Mouse (Mus musculus) testis, postnatal 10 days (tissue): ENCODE measurements at regions not wholly inside any gene's neighbourhood (a gene's known extent, or its start where the extent isn't known, plus 50 kb on each side); places are given as distances from the start of the nearest gene placed in this dataset.

Experiments used
- DNase-seq: peaks from one replicate; pipeline ENCODE4 v3.0.0; 2021; ENCODE audit warnings: low spot score

DNA sequence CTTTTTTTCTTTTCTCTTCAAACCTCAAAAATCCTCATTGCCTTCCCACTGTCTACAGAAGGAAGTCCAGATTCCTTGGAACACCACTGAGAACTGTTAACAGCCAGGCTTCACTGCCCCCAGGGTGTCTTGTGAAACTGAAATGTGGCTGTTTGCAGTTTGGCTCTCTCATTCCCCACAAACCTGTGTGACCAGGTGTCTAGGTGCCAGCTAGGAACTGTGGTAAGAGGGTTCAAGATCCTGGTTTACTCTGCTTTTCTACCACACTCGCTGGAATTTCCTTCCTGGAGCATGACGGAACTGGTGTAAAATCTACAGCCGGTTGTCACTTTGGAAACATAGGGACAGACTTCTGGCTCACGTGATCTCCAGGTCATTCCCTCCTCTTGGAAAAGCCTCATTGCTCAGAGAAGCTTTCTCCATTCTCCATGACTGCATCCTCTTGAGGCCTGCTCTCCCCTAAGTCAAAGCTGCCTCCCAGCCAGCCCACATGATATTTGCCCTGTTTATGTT, 660.2 kb downstream of the Zfp706 start:
- DNase-seq: no peak

DNA sequence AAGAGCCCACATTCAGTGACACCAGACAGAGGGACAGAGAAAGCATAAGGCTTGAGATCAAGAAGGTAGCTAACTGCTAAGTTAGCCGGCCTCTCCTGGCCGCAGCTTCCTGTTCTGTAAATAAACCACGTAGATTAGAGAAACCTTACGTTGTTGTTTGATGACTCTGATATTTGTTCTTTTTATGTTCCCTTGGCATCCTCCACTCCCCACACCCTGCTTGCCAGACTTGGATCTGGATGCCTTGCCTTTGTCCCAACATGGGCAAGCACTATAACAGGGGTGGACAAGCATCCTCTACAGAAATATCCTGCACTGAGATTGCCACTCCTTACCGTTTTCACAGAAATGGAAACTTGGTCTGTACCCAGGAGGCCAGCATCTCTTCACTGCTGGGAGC, 661.4 kb downstream of the Zfp706 start:
- no peak for DNase-seq

DNA sequence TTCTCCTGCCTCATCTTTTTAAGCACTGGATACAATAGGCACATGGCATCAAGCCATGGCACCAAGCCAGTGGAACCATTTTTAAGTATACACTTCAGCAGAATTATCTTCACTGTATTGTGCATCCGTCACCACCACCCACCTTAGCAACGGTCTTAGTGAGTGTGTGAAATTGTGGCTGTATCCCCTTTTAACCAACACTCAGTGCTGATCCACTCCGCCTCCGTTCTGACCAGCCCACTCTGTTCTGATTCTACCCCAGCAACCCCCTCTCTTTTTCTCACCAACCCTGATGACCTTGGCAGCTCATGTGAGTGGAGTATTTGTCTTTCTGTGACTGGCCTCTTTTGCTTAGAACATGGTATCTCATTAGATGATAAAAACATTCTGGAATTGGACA, 662.2 kb downstream of the Zfp706 start:
- DNase-seq: peak; percentile 74

DNA sequence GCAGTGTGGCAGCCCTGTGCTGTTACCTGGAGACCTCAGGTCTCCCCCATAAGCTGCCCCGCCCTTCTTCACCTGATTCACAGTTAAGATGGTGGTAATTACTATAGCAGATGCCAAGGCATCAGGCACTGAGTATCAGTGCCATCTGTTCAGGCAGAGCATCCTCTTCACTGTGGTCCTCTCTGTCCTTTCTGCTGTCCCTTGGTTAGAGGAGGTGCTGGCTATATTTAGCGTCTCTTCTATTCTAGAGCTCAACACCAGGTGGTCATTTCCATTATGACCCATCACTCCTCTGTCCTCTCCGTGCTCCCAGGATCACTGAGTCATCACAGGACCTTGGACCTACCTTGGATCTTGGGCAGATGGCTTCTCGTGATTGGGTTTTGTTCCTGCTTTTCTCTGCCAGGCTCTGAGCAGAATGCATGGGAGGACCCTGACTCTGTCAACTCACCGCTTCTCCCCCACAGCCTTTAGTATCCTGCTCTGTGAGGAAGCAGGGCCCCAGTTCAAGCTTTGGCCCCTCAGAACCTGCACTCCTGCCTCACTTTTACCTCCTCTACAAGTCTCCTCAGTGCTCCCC, 667.5 kb downstream of the Zfp706 start:
- DNase-seq: no peak

DNA sequence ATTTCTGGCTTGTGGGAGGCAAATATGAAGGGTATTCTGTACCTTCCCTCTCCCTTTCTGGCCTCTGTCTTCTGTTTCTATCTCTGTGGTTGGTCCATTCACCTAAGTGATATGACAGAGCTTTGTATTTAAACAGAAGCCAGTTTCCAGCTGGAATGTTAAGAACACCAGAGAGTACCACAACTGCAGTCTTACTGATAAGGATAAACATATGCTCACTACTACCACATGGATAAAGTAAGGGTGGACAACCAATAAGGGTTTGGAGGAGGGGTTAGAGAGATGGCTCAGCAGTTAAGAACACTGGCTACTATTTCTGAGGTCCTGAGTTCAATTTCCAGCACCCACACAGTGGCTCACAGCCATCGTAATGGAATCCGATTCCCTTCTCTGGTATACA, 668.8 kb downstream of the Zfp706 start:
- DNase-seq: no peak

DNA sequence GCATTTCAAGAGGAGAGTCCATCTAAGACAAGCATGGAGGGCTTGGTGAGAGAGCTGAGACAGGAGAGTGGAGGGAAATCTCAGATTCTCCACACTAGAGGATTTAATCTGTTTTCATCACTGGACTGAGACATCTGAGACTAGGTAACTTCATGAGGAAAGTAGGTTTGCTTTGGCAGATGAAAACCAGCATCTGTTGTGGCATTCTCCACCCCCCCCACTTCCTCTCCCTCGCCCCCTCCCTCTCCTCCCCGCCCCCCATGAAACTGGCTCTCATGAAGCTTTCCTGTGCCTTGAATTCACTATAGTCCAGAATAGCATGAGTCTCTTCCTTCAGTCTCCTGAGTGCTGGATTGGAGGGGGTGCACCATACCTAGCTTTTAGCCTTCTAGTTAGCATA, 670.7 kb downstream of the Zfp706 start:
- no peak for DNase-seq

DNA sequence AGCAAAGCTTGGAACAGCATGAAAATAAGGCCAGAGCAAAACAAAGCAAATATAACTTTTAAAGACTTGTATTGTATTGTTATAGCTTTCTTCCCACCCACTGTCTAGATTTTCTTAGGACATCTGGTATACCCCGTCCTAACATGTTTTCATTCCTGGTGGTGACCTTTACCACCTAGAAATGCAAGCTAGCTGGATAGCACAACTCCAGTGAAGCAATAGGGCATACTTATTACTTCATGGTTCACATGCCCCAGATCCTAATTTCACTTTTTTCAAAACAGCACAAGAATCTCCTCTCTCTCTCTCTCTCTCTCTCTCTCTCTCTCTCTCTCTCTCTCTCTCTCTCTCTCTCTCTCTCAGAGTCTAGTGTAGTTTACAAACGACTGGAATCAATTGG, 672.5 kb downstream of the Zfp706 start:
- DNase-seq: no peak

DNA sequence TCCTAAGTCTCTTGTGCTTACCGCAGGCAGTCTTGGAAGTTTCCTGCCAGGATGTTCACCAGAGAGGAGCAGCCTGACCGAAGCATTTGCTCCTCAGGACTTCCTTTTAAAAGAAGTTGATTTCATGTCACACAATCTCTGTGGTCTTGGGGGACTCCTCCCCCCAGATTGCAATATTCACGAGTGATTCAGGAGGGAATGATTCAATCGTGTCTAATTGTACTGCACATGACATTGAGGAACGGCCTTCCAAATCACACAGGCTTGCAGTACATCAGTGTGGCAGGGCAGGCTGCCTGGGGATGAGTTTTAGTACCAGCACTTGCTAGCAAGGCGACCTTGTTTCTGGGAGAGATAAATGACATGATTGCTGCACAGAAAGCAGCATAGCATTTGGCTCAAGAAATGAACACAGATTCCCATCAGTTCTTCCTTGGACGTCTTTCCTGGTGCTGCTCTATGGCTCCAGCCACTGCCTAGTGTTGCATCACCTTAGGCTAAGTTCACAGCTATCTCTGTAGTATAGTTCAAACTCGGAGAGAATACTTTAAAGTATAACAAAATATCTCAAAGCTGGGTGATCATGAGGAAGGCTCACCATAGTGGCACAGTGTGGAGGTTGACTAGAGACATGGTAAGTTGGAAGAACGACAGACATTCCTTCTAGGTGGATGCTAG, 673.0 kb downstream of the Zfp706 start:
- no peak for DNase-seq

DNA sequence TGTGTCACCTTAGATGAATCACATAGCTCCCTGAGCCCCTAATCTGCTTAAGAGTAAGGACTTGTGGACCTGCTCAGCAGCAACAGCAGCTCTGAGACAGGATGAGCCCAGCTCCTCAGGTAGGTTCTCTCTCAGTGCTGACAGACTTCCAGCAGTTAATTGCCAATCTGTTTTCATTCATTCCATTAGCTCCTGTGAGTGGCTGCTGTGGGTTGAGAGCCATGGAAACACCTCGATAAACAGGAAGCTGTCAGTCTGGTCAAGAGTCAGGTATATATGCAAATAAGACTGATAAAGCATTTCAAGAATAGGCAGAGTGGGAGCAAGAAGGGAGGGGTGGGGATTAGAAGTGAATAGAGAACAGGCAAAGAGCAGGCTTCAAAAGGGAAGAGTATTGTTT, 673.7 kb downstream of the Zfp706 start:
- no peak for DNase-seq

DNA sequence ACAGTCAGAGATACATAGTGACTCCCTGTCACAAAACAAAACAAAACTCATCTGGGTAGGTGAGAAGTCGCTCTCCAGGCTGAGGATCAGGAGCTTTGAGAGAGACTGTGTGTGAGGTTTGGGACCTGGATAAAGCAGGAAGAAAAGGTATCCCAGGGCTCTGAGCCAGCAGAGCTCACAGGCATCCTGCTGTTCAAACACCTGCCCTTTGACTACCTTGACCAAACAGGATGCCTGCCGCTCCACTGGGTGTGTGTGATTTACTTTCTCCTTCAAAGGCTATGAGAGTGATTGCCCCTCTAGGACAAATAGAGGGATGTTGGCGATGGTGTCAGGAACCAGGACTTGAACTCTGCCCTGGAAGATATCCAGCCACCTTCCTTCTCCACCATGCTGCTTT, 674.3 kb downstream of the Zfp706 start:
- DNase-seq: no peak
